Mouse (Mus musculus) forelimb bud, embryonic 11.5 days (tissue): Measurements from ENCODE around the gene Ubash3b.
A peak's percentile ranks its signal among the peaks of the same experiment; 100 is the strongest.

ENCODE experiments used
- DNase-seq: peaks from one replicate; pipeline ENCODE4 v3.0.0-alpha.2; 2012; ENCODE audit warnings: low read depth, low spot score

Gene Ubash3b

GRCm38 (mm10) chr9:41098065-41098464 lies 63.4 kb downstream of the Ubash3b start:
- DNase-seq: peak; percentile 67

DNA sequence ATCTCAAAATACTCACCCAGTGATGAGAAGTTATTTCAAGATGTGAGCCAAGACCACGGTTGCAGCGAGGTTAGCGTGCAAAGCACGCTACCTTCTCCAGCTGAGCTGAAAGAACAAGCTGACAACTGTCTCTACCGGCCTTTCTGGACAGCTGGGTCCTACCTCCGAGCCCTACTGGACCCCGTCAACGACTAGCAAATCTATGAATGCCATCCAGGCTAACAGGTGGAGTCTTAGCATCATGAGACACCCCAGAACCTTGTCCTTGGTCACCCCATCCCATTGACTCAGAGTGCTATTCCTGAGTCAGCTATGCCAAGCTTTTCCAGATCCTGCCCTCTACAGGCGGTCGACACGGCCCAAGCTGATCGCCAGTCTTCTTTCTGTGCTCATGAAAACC lies 69.5 kb downstream of the Ubash3b start:
- no peak for DNase-seq

DNA sequence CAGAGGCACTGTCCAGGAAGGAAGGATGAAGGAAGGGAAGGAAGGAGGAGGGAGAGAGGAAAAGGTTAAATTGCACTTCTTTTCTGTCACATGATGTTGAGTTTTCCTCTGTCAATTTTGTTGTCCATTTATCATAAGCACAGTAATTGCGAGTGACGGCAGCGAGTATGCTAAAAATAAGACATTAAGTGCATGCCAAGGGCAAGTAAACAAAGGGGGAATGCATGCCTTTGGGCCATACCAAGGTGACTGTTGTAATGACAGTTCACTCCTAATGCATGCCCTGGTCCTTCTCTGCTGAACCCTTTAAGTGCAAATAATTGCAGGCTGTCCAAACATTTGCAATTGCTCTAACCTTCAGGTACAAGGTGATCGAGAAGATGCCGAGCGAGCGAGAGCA lies 70.3 kb downstream of the Ubash3b start:
- DNase-seq: no peak

GRCm38 (mm10) chr9:41087831-41088383 lies 73.6 kb downstream of the Ubash3b start:
- DNase-seq: no peak

DNA sequence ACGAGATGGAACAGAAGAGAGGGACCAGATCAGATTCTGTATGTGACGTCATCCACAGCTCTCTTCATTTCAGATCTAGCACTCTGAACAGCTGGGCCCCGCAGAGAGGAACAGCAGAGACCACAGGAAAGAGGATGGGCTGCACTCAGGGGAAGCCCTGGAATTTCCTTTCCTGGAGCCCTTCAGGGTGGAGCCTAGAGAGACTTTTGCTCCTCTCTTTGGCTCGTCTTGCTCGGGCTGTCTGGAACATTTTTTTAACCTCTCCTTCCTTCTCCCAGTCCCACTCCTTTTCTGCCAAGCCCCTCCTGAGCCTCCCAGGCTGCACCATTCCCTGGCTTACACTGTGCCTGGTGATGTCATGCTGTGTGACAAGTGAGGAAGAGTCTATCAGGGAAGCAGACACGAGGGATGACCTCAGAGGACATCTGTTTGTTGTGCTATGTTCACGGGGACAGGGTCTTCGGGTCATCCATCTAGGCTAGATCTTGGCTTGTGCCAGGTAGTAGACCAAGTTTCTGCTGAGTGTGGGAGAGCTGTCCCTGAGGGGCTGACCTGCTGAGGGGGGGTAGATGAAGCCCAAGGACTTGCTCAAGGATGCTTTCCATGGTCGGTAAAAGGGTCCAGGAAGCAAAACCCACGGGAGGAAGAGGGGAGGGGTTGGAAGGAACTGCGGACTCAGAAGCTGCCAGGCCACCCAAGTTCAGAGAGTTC lies 77.2 kb downstream of the Ubash3b start:
- no peak for DNase-seq

DNA sequence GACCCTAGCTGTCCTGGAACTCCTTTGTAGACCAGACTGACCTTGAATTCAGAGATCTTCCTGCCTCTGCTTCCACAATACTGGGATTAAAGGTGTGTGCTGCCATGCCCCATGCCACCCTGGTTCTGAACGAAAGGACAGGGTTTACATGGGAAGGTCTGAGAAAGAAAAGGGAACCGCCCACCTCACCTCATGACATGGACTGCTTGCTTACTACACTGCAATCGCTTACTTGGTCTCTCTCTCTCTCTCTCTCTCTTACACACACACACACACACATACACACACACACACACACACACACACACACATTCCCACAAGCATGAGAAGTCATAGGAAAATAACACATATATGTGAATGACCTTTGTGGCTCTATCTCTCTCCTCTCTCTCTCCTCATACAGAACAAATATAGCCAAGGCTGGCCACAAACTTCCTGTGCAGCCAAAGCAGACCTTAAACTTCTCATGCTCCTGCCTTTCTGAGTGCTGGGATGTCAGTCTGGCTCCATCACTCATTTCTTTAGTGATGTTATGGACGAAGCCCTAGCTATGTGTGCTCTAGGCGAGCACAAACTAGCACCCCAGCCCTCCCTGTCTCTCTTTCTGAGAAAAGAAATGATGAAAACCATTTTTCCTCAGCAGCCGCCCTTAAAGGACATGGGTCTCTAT lies 78.0 kb downstream of the Ubash3b start:
- no peak for DNase-seq

GRCm38 (mm10) chr9:41082891-41083290 lies 78.6 kb downstream of the Ubash3b start:
- DNase-seq: no peak

GRCm38 (mm10) chr9:41080877-41081276 lies 80.6 kb downstream of the Ubash3b start:
- no peak for DNase-seq

DNA sequence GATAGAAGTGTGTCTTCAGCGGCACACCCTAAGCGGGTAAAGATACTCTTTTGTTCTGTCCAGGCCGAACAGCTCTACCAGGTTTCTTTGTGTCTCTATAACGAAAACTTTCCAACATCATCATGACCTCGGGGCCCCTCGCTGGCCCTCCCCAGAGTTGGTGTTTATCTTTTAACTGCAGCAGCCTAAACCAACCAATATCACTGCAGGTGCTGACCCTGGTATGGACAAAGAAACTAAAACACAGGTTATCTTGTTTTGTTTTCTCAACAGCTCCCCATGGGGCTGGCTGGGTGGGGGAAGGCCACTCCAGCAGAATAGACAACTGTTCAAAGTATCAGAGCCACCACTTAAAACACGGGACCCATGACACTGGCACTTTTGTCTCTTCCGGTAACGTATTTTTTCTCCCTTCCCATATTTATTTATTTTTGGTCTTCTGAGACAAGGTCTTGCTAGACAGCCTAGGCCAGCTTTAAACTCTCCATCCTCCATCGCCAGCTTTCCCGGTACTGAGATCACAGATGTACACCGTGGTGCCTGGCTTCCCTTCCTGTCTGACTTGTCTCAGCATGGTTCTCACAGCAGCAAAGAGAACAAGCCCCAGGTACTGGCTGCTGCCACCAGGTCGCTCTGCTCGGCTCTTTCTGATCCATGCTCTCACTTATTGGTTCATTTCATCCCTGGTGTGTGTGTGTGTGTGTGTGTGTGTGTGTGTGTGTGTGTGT lies 81.9 kb downstream of the Ubash3b start:
- DNase-seq: no peak

DNA sequence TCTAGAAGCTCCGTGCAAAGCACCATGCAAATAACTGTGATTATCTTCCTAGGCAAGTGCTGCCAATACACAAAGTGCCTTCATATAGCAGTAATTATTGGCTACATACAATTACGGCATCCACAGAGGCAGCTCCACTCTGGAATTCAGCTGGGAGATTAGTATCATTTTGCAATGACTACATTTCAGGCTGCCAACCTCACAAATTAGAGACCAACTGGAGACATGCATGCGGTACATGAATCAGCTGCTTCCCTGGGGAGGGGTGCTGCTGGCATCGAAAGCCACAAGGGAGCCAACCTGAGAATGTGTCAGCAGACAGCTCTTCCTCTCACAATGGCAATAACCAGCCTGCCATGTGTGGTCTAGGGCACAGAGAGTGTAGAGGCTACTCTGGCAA lies 83.3 kb downstream of the Ubash3b start:
- DNase-seq: no peak

GRCm38 (mm10) chr9:41076150-41076549 lies 85.3 kb downstream of the Ubash3b start:
- no peak for DNase-seq

GRCm38 (mm10) chr9:41075528-41075927 lies 86.0 kb downstream of the Ubash3b start:
- DNase-seq: no peak

GRCm38 (mm10) chr9:41073196-41074009 lies 88.1 kb downstream of the Ubash3b start:
- no peak for DNase-seq

GRCm38 (mm10) chr9:41072786-41073185 lies 88.7 kb downstream of the Ubash3b start:
- DNase-seq: no peak

DNA sequence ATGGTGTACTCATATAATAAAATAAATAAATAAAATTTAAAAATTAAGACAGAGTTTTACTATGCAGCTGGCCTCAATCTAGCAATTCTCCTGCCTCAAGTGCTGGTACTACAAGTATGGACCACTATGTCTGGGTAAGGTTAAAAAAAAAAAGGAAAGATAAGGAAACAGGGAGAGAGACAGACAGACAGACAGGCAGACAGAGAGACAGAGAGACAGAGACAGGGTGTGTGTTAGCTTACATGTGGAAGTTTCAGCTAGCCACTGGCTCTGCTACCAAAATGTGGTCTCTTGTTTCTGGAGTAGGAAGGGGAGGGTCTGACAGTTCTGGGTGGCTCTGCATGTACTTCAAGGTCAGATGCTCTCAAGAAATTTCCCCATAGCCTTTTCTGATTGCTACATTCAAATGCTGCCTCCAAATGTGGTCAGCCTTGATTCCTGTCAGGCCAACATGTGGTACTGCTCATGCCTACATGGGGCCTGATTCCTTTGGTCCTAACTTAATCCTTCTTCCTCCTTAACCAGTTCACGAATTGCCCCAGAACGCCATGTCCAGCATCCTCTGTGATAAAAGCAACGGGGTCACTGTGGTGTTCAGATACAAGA lies 89.5 kb downstream of the Ubash3b start:
- DNase-seq: no peak

DNA sequence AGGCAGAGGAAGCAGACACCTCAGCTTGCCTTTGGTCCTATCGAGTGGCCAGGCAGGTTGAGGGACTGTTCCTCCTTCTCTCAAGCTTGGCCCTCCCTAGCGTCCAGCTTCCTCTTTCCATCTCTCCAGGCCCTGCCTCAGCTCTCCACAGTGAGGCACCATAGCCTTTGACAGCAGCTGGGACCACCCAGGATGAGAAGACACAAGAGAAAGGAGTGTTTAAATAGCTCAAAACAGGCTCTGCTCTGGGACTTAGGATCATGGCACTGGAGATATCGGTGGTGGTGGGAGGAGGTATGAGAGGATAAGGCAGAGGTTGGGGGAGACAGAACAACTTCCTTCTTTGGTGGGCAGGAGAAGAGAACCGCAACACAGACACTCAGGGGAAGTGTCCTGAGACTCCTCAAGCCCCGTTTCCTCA lies 90.7 kb downstream of the Ubash3b start:
- DNase-seq: no peak

DNA sequence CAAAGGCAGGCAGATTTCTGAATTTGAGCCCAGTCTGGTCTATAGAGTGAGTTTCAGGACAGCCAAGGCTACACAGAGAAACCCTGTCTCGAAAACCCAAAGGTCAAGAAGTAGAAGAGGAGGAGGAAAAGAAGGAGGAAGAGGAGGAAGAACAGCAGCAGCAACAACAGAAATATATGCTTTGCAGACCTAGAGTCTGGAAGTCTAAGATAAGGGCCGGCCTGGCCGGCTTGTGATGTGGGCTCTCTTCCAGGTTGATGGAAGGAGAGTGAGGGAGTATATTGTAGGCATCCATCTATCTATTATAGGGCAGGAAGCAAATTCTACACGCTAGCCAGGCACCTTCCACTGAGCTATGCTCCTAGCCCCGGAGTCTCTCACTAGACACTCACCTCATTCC lies 92.0 kb downstream of the Ubash3b start:
- no peak for DNase-seq

DNA sequence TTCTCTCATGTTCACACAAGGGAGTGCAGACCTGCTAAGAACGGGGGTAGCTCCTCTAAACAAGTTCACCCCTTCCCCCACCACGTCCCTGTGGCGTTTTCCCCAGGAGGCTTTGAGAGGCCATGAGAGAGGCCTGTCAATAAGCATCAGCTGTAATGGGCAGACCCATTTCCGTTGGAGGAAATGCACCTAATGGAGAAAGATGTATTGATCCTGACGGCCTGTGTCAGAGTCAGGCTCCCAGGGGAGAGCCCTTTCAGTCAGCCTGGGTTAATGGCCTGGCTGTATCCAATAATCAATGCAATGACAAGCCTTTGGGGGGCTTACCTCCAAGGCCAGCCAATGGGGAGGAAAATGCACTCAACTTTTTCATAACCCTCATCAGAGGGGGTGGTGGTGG lies 100.1 kb downstream of the Ubash3b start:
- DNase-seq: no peak

GRCm38 (mm10) chr9:41060617-41061016 lies 100.9 kb downstream of the Ubash3b start:
- DNase-seq: no peak

DNA sequence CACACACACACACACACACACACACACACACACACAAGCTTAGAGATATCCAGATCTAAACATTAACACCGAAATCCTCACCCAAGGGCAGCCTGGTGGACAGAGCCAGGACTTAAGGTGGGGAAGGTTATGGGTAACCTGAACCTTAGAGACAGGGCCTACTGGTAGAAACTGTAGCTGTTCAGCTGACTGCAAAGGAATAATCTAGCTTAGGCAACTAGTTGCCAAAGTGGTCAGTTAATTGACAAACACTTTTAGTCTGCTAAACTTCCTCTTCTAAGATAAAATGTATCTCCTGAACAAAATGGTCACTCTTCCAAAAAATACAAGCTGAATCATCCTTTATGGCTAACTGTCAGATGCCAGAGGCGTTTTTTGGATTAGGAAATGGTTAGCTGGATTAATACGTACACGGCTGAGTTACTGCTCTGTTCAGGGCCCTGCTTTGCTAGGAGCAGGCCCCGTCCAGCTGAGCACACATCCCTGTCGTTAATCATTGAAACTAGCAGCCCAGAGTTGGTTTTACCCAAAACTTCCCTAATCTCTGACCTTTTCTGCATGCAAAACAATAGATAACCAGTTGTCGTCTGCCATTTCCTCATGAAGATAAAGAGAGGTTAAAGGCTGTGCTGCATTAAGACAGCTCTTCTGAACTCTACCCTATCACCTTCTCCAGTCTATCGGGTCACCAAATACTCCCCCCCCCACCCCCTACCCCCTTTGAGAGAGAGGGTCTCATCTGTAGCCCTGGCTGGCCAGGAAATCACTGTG lies 102.5 kb downstream of the Ubash3b start:
- no peak for DNase-seq
